Mouse (Mus musculus) heart, postnatal 36 days (tissue): ENCODE measurements around the gene D10Jhu81e. TPM values are rescaled to one million over a fixed set of nuclear protein-coding genes. Genes with fewer than 3 reads are reported as not detected.
"Not testable (repeated sequence)": the region's sequence is repeated elsewhere in the genome, so short reads cannot be mapped to it uniquely, and the experiment has no call there.

ENCODE experiments used
- DNase-seq, 2 experiments: peaks; one replicate each; pipeline ENCODE4 v3.0.0; 2021 to 2022
- intact Hi-C: fragments of 180-260 bp; cut with DNase I; formaldehyde crosslinking; loops from one replicate; pipeline ENCODE4 v1.15.1; 2025
- total RNA-seq, 2 experiments: library from RNA; stranded (reverse); gene quantifications; 2 replicates each; pipeline ENCODE4 v1.2.3; 2021

Gene D10Jhu81e
- 100 to 1,000 TPM; 528 to 541 TPM for total RNA-seq

DNA sequence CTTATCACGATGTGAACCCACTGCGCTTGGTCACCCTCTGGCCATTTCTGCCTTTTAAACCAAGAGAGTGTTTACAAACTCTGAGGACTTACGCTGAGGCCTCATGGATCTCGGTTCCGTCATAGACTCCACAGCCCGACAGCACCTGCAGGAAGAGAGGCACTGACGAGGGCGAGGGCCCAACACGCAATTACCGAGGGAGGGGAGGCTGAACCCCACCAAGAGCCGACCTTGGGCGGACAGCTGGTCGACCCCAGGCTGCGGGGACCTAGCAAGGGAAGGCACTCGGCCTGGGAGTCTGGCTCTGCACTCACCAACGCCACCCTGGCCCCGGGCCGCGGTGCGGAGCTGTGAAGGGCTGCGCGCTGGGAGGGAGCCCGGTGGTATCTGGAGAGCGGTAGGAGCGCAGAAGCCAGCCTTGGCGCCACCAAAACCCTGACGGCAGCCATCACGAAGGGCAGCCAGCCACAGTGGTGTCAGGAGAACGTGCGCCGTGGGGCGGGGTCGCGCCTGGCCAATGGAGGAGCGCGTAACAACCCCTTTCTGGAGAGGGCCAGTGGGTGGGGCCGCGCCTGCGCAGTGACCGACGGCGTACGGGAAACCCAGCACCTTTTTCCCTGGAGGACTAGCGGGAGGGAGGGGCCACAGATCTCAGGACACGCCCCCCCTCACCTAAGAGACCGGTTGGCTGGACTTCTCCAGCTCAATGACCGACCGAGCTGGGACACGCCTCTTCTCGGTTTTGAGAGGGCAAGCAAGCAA is at the start of gene D10Jhu81e:
Gene D10Jhu81e, minus strand, starts transcription at position 502 of the 762 bp plus-strand sequence.
- intact Hi-C loops = loop anchor here (10.0 kb wide), 1 partner anchor 545 kb away; the partner anchor contains the start of gene Ube2g2
- peak; percentile 99 for DNase-seq

DNA sequence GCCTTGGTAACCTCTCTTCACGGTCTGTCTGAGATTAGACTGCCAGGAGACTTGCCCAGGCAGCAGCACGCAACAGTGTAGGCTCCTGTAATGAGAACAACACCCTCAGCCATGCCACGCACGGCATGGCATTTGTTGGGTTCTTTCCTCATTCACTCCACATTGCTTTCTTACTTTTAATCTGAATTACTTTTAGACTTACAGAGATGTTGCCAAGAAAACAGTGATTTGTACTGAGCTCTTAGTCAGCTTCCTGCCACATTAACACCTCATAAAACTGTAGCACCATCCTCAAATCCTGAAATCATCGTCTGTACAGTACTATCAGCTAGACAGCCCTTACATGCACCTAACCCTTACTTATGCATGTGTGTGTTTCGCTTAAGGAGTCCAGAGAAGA is 49.0 kb upstream of the D10Jhu81e start:
- no peak for DNase-seq
- intact Hi-C loops = no loop called here

DNA sequence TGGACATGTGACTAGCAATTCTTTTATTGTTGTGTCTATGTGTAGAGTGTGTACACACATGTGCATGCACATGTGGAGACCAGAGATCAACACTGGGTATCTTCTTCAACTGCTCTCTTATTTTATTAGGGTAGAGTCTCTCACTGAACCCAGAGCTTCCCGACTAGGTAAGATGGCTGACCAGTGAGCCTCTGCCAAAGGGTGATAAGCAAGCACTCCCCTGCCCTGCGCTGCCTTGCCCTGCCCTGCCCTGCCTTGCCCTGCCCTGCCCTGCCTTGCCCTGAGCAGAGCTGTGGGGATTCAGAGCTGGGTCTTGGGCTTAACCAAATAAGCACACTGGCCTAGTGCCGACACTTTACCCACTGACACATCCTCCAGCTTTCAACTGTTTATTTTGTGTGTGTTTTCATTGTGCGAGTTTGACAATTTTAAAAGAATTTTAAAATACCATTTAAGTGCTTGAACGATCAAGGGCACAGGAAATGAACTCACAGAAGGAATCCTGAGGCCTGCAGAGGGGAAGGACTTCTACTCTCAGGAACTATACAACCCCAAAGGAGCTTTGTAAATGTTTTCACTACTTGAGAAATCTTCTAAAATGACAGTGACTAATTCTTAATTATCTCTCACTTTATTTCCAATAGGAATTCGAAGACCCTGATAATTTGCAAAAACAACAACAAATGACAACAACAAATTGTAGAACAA is 46.9 kb upstream of the D10Jhu81e start:
- intact Hi-C loops = no loop called here
- no peak for DNase-seq

DNA sequence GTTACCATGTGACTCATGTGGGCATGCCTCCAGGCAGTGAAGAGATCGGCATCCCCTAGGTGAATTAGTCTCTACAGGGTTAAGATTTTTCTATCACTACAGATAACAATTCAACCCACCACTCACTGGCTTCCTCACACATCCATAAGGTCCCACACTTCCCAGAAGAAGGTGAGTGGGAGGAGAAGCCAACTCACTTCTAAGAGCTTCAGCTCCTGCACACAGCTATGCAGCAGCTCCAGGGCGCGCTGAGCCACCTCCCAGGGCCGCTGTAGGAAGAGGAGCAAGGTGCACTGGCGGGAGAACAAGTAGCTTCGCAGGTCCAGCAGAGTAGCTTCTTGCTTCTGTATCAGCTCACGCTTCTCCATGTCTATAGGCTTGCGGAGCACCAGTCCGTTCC is 44.8 kb upstream of the D10Jhu81e start:
- intact Hi-C loops = no loop called here
- no peak for DNase-seq

DNA sequence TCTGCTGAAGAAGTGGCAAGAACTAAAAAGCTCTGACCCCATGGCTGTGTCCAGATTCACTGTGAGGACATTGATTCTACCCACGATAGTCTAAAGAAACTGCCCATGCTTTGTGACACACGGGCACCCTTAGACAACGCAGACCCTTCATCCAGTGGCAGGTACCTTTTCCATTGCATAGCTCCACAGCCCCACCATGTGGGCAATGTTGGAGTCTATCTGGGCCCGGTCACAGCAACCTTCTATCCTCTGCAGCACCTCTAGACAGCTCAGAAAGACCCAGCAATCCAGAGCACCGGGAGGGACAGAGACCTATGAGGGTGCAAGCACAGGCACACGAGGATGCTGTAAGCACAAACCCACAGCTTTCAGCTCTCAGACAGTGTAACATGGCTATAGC is 41.7 kb upstream of the D10Jhu81e start:
- intact Hi-C loops = no loop called here
- no peak for DNase-seq

DNA sequence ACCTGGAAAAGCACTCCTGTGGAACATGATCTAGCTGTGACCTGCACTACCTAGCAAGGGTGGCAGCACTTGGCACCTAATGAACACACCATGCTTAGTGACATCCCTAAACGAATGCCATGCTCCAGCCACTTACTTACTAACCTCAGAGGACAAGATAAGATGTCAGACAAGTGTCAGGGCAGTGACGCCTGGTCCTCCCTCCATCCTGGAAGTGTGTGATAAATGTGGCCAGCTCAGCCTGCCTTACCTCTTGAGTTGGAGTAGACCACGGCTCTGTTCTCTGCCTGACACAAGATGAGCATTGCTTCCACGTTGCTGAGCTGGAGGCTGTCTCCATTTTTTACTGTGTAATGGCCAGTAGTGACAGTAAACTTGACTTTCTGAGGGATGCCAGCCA is 31.6 kb upstream of the D10Jhu81e start:
- DNase-seq = no peak
- intact Hi-C loops = no loop called here

DNA sequence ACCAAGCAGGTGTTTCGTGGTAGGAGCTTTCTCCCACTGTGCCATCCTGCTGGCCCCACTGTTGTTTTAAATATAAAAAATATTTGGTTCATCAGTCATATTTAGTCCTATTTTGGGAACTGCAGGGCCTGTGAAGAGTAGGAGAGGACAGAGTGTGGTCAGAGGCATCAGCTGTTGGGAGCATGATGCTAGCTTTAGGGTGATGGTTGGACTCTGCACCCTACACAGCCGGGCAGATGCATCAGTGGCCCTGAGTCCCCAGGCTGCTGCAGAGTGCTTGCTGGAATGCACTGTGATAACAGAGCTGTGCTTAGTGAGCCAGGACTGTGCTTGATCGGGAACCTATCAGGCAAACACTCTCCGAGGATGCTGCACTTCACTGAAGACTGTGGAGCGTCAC is 23.4 kb upstream of the D10Jhu81e start:
- DNase-seq = no peak
- intact Hi-C loops = no loop called here

DNA sequence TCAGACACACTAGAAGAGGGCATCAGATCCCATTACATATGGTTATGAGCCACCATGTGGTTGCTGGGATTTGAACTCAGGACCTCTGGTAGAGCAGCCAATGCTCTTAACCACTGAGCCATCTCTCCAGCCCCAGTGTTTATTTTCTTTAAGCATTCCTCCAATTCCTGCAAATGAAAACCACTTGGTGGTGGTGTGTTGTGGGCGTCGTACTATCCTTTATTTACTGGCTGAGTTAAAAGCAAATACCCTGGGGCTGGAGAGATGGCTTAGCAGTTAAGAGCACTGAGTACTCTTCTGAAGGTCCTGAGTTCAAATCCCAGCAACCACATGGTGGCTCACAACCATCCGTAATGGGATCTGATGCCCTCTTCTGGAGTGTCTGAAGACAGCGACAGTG is 16.5 kb upstream of the D10Jhu81e start:
- DNase-seq, intact Hi-C loops: not testable (repeated sequence)

DNA sequence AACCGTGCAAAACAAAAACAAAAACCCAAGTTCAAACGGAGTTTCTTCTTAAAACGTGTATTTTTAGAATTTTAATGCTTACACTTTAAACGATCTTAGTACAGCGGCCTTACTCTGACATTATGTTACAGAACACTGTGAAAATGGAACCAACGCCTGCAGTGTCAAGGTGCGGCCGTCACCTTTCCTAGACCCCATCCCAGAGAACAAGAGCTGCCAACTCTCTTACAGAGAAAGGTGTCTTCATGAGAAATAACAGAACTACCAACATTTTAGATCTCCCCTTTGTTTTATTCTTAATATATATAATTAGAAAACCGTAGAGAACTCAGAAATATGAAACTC is 15.8 kb upstream of the D10Jhu81e start:
- no peak for DNase-seq
- intact Hi-C loops = loop anchor here (1.0 kb wide), 1 partner anchor 60 kb away; no protein-coding TSS in a partner anchor

DNA sequence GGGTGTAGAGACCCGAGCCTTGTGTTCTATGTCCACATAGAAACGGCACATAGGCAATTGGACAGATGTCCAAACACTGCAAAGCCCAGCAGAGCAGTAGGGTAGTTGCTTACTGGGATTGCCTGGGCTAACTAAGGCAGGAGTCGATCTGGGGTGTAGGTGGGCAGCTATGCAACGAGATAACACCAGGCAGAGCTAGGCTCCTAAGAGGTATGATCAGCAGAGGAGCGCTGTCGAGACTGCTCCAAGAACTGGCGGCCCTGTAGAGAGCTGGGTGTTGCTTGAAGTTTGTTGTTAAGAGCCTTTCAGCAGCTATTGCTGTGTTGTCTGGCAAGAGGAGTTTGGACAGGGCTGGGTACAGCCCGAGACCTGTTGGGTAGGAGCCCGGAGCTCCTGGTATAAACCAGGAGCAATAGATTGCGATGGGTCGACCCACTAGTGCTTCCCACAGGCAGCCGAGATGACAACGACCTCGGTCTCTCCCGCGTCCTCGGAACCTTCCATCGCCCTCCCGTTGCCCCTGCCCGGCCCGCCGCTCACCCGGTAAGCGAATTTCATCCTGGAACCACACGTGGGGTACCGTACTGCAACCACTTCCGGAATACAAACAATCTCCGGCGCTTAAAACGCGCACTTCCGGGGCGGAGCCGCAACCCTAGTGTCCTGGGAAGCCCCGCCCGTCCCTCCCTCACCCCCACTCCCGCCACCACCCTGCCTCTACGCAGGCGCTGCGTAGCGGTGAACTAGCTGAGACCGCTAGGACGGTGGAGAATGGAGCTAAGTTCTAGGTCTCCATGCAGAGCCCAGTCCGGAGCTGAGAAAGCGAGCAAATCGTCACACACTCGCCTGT is 15.2 kb upstream of the D10Jhu81e start, which contains the start of gene Pwp2:
Gene Pwp2, minus strand, starts transcription at position 619 of the 850 bp plus-strand sequence.
- intact Hi-C loops = loop anchor here (1.0 kb wide), 1 partner anchor 61 kb away; no protein-coding TSS in a partner anchor
- DNase-seq = peak; percentile 88 to 90

DNA sequence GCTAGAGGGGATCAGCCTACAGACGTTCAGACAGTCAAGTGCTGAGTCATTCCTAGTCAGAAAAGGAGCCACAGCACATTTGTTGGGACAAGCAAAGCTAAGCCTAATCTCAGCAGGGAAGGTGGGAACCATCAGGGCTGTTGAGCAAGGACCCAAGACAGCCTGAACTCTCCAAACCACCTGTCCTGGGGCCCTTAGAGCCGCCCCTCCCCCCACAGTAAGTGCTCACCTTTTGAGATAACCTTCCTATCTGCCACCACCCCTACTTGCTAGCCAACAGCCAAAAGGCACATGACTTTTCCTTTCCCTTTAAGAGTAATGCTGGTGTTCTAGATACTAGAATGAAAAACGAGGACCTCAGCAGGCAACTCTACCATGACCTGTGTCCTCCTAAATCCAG is 14.0 kb upstream of the D10Jhu81e start:
- intact Hi-C loops = no loop called here
- no peak for DNase-seq

DNA sequence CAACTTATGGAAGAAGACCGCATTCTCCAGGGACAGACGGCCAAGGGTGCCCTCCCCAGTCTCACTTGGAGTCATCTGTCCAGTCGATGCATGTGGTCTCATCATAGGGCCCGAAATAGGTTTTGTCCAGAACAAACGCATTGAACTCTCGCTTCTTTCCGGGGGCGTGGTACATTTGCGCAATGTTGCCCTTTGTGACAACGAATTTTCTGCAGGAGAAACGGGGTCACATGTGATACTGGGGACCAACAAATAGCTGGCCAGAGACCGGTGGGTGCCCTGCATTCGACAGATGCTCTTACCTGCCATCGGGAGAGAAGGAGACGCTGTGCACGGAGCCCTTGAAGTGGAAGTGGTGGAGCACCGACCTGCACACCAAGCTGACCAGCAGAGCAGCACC is 12.7 kb upstream of the D10Jhu81e start:
- intact Hi-C loops = no loop called here
- DNase-seq = no peak

DNA sequence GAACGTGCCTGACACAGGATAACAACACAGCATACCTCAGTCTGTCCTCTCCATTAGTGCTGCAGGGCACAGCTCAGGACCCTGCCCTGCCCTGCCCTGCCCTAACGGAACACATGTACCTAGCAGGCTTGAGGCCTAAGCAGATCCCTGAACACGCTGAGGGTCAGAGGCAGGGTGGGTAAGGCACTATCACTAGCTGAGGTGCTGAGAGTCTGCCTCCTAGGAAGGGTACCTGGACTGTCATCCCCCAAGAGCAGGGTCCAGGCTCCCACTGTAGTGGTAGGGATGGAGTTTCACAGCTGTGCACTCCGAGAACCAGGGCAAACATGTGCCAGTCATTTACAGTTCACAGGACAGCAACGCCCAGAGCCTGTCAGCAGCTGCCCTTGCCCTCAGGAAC is 4.9 kb upstream of the D10Jhu81e start:
- intact Hi-C loops = no loop called here
- DNase-seq = no peak

DNA sequence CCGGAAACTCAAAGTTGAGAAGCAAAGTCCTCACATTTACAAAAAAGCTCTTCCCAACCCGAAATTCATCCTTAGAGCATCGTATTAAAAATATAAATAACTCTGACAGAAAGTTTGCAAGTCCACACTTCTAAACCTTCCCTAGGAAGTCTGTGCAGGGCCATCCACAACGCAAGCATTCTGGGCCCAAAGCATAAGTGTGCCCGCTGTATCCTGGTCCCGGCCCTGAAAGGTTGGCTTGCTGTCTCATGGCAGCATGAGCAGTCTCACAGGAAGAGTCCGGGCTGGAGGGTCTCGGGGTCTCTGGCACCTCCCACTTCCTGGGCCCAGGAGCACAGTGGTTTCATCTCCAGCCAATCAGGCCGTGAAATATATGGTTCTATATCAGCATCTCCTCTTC is 2.0 kb upstream of the D10Jhu81e start:
- intact Hi-C loops = no loop called here
- no peak for DNase-seq

DNA sequence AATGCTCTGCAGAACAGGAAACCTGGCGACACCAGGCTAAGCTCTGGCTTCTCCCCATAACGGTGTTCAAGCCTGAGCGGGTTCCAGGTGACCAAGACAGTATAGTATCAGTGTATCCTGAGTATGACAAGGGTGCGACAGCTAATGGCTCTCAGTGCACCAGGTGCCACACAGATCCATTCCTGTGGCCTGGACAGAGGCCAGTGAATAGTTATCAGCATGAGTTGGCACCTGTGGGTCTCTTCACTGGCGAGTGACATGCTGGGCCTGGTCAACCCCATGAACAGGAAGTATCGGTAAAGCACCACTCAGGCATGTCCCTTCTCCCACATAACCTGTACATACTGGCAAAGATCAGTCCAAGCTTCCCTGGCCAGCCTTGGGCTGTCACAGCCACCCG is 1.5 kb upstream of the D10Jhu81e start:
- DNase-seq = no peak

DNA sequence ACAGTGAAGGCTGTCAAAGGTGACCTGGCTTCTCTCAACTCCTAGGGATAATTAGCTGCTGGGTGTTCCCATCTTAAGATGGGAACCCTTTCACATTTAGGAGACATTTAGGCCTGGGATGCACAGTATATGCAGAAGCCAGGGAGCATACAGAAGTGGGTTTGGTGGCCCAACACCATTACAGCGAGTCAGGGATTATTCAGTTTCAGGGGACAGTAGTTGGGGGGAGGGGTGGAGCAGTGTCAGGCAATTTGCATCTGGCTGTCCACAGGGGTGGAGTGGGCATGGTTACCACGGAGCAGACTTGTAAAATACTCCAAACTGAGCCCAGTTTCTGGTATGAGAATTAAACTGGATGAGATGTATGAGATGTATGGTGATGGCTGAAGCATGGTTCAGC is 863 bp upstream of the D10Jhu81e start:
- intact Hi-C loops = no loop called here
- DNase-seq = no peak

More for the DNA sequence above, 1.5 kb upstream of the D10Jhu81e start:
- intact Hi-C loops = no loop called here

DNA sequence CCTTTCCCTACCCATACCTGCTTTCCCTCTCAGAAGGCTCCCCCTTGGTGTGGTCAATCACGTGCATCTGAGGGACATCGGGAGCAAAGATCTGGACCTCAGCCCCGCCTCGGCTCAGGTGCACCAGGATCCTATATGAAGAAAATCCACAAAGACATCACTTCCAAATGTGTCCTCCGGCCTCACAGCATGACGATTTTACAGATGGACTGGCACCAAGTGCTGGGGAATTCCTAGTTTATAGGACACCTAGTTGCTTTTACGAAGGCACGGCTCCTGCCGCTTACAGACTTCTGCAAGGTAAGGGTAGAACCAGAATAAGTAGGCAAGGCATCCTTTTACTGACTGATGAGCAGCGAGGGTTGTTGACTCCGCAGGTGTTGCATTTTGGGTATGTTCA is 790 bp downstream of the D10Jhu81e start:
- no peak for DNase-seq
- intact Hi-C loops = loop anchor here (10.0 kb wide), 1 partner anchor 544 kb away; the partner anchor contains the start of gene Ube2g2

DNA sequence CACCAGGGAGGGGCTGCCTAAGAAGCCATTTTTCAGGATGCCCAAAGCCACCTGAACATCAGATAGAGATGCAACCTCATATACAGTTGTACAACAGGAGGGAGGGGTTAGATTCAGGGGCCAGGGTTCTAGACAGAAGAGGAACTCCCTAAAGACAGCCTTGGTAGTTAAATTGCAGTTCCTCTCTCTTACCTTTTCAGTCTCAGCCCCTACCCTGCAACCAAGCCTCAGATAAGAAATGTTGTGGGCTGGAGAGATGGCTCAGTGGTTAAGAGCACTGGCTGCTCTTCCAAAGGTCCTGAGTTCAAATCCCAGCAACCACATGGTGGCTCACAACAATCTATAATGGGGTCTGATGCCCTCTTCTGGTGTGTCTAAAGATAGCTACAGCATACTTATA is 1.8 kb downstream of the D10Jhu81e start:
- intact Hi-C loops = loop anchor here (10.0 kb wide), 1 partner anchor 543 kb away; the partner anchor contains the start of gene Ube2g2
- DNase-seq = no peak

DNA sequence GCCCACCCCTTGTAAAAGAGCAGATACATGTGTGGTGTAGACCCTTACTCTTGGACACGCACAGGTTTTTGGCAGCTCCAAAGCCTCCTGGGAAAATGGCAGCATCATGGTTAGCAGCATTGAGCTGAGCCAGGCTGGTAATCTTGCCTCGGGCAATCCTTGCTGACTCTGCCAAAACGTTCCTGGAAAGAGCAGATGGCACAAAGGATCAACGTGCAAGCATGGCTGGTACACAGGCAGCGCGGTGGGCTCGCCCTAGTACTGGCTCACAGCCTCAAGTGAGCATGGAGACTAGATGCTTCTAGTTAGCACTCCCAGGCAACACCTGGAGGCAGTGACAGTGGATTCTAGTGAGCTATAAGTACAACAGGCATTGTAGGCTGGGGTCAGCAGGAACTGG is 2.2 kb downstream of the D10Jhu81e start:
- intact Hi-C loops = loop anchor here (10.0 kb wide), 1 partner anchor 543 kb away; the partner anchor contains the start of gene Ube2g2
- DNase-seq = no peak

DNA sequence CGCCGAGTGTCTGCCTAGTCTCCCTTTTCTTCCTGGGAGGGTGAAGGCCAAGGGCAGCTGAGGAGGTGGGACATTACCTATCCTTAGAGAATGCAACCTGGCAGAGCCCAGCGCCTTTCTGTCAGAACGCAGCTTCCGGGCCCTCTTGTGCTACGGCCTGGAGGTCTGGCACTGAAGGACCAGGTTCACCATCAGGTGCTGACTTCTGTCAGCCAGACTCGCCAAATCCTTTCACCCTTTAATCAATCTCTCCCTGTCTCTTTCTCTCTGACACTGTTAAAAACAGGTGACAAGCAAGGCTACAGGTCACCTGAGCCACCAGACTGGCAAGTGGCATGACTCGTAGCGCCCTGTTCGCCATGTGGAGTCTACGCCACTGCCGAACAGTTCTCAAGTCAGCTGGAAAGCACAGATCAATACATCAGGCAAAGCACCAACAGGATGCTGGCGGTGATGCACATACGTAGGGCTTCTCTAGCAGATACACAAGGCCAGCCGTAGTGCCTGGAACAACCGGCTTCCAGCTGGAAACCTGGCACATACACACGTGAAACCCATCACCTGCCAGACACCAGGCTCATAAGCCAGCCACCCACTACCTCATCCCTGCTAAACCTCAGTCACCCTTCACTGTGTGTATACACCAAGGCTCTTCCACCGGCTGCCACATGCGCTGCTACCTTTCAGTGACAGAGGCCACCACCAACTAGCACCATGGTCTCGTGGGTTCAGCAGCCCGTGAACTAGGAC is 4.2 kb downstream of the D10Jhu81e start:
- no peak for DNase-seq
- intact Hi-C loops = loop anchor here (10.0 kb wide), 1 partner anchor 541 kb away; the partner anchor contains the start of gene Ube2g2
